Mouse (Mus musculus): ENCODE data around the gene Iqsec3. TPM values are rescaled to one million over a fixed set of nuclear protein-coding genes. Genes with fewer than 3 reads are reported as not detected.

The Iqsec3 gene
- polyA plus RNA-seq, 1 experiment from 2014 or later: not detected

DNA sequence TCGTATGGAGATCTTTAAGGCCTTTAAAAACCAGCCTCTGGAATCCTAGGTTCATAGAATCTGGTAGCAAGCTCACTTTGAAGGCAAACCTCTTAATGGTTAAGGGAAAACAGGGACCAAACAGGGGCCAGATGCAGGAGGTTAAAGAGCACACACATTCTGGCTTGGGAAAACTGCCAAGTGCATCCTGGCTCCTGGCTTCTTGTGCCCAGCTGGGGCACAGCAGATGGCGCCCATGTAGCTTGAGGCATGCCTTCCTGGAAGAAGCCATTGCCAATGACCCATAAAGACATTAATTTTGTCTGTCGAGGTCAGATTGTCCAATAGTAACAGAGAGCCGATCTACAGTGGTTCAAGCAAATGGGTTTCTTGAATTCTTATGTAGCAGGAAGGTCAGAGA is 109.5 kb downstream of the Iqsec3 start:
- WGBS (ENCODE audit: missing documents): 93% methylated on average over 4 of the region's 4 CpGs

DNA sequence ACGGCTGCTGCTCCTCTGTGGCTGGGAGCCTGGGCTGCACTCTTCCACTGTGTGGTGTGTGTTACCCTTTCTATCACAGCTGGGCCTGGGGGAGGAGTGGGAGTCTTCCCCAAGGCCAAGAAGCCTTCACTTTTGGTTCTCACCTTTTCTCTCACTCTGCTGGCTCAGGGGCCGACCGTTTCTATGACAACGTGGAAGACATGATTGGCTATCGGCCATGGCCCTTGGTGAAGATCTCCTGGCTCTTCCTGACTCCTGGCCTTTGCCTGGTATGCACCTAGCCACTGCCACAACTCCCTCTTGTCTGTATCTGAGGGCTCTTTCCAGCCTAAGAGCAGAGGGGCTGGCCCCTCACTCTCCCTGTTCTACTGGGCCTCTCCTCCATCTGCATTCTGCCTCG is 110.4 kb downstream of the Iqsec3 start:
- 88% methylated on average over 6 of the region's 6 CpGs for WGBS (ENCODE audit: missing documents)
- no peak overlapping the region for H3K27ac ChIP-seq
- no peak overlapping the region for H3K4me3 ChIP-seq (ENCODE audit: inconsistent target)
- no peaks in the 10 kb centered on the region for H3K79me2 ChIP-seq (ENCODE audit: inconsistent target)
- H3K36me3 ChIP-seq (ENCODE audit: inconsistent target): no peaks in the 10 kb centered on the region

More for the DNA sequence above, 109.5 kb downstream of the Iqsec3 start:
- Histone ChIP-seq H3K4me3 (ENCODE audit: inconsistent target) (no peak overlapping the region), H3K36me3 (ENCODE audit: inconsistent target) (no peaks in the 10 kb centered on the region), H3K79me2 (ENCODE audit: inconsistent target) (no peaks in the 10 kb centered on the region), H3K27ac (no peak overlapping the region)

GRCm38 (mm10) chr6:121357232-121357631 is 116.2 kb downstream of the Iqsec3 start:
- Histone ChIP-seq H3K4me3 (ENCODE audit: inconsistent target) (no peak overlapping the region), H3K79me2 (ENCODE audit: inconsistent target) (no peaks in the 10 kb centered on the region), H3K36me3 (ENCODE audit: inconsistent target) (no peaks in the 10 kb centered on the region), H3K27ac (no peak overlapping the region)
- 89% methylated on average over 6 of the region's 6 CpGs for WGBS (ENCODE audit: missing documents)

DNA sequence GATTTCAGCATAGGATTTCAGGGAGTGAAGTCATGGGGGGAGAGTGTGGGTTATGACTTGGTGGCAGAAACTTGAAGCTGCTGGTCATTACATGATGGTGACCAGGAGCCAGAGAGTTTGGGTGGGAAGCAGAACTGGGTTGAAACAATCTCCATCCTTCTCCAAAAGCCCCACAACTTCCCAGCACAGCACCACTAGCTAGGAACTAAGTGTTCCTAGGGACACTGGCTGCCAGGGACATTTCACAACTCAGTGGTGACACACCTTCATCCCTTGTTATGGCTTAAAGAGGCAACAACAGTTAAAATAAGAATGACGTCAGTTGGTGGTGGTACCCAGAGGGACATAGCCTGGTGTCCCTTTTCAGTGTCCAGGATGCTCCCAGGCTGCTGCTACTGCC is 117.4 kb downstream of the Iqsec3 start:
- WGBS (ENCODE audit: missing documents): 83% methylated on average over 1 of the region's 1 CpGs
- H3K79me2 ChIP-seq (ENCODE audit: inconsistent target): no peaks in the 10 kb centered on the region
- H3K4me3 ChIP-seq (ENCODE audit: inconsistent target): no peak overlapping the region
- H3K27ac ChIP-seq: no peak overlapping the region
- H3K36me3 ChIP-seq (ENCODE audit: inconsistent target): no peaks in the 10 kb centered on the region

DNA sequence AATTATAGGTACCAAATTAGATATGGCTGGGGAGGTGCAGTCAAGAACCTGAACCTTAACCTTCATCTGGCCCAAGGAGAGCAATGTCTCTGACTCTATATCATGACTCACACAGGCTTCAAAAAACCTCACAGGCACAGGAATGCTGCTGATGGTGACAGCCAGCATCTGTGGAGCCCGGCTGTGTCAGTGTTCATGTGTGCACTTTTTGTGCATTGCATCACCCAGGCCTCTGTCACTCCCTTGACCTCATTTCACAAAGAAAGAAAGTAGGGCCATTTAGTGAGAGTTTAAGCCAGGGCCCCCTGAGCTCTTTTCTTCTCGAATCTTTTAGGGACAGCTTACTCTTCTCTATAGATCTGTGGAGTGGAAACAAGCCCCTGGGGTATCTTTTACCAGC is 121.2 kb downstream of the Iqsec3 start:
- H3K27ac ChIP-seq: no peak overlapping the region
- 72% methylated on average over 2 of the region's 2 CpGs for WGBS (ENCODE audit: missing documents)

DNA sequence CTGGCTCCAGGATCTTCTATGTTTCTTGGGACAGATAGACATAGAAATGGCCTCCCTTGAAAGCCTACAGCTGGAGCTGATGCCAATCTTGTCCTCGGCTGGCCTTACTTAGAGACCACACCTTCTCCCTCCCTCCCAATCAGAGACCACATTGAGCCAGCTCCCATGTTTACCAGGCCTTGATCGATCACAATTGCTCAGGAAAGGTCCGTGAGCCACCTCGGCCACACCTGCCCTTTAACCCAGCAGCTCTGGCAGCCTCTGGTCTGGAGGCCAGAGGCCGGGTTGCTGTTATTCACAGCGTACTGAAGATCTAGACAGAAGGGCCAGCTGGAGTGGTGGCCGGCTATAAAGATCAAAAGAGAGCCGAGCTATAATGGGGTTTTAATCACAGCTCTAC is 127.0 kb downstream of the Iqsec3 start:
- no peak overlapping the region for H3K4me3 ChIP-seq (ENCODE audit: inconsistent target)
- no peak overlapping the region for H3K27ac ChIP-seq
- WGBS (ENCODE audit: missing documents): 94% methylated on average over 8 of the region's 8 CpGs
- H3K79me2 ChIP-seq (ENCODE audit: inconsistent target): no peaks in the 10 kb centered on the region
- no peaks in the 10 kb centered on the region for H3K36me3 ChIP-seq (ENCODE audit: inconsistent target)

More for the DNA sequence above, 121.2 kb downstream of the Iqsec3 start:
- no peaks in the 10 kb centered on the region for H3K79me2 ChIP-seq (ENCODE audit: inconsistent target)
- no peaks in the 10 kb centered on the region for H3K36me3 ChIP-seq (ENCODE audit: inconsistent target)
- H3K4me3 ChIP-seq (ENCODE audit: inconsistent target): no peak overlapping the region

DNA sequence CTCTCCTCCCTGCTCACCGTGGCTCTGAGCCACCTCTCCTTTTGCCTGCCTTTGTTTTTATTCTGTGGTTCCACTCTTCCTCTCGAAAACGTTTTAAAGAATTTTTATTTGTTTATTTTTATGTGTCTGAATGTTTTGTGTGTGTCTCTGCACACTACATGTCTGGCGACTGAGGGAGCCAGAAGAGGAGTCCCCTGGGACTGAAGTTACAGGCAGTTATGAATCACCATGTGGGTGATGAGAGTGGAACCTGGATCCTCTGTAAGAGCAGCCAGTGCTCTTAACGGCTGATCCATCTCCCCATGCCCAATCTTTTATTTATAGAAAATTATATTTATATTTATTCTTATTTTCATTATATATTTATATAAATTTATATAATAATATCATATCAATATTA is 129.1 kb downstream of the Iqsec3 start:
- no peaks in the 10 kb centered on the region for H3K79me2 ChIP-seq (ENCODE audit: inconsistent target)
- no peaks in the 10 kb centered on the region for H3K36me3 ChIP-seq (ENCODE audit: inconsistent target)
- H3K4me3 ChIP-seq (ENCODE audit: inconsistent target): no peak overlapping the region
- 77% methylated on average over 5 of the region's 5 CpGs for WGBS (ENCODE audit: missing documents)
- H3K27ac ChIP-seq: no peak overlapping the region

DNA sequence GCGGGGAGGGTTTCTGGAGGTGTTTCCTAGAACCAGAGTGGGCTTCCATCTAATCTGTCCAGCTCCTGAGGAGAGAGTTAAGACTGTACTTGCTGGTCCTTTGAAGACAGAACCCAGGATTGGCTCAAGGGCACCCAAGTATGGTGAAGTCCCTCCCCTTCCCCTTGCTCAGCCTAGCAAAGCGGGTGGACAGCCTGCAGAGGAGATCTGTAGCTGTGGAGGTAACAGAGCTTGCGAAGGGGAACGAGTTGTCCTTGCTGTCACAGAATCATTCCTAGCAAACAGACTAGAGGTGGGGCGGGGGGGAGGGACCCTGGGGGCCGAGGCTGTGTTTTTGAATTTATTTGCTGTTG is 129.7 kb downstream of the Iqsec3 start:
- Histone ChIP-seq H3K4me3 (ENCODE audit: inconsistent target) (no peak overlapping the region), H3K27ac (no peak overlapping the region), H3K36me3 (ENCODE audit: inconsistent target) (no peaks in the 10 kb centered on the region), H3K79me2 (ENCODE audit: inconsistent target) (no peaks in the 10 kb centered on the region)
- WGBS (ENCODE audit: missing documents): 73% methylated on average over 5 of the region's 6 CpGs

- no peak within 1 kb of the TSS for H3K4me3 ChIP-seq (ENCODE audit: inconsistent target)
- no peaks in the 10 kb centered on the region for H3K79me2 ChIP-seq (ENCODE audit: inconsistent target)
- H3K36me3 ChIP-seq (ENCODE audit: inconsistent target): no peaks in the 10 kb centered on the region
- H3K27ac ChIP-seq: no peak within 1 kb of the TSS
- WGBS (ENCODE audit: missing documents): 63% methylated on average over 15 of the region's 15 CpGs
Measured at GRCm38 (mm10) chr6:121343026-121343770, 130.3 kb downstream of the Iqsec3 start, which contains the start of gene Slc6a12. Gene Slc6a12, plus strand, starts transcription at chr6:121343076.

DNA sequence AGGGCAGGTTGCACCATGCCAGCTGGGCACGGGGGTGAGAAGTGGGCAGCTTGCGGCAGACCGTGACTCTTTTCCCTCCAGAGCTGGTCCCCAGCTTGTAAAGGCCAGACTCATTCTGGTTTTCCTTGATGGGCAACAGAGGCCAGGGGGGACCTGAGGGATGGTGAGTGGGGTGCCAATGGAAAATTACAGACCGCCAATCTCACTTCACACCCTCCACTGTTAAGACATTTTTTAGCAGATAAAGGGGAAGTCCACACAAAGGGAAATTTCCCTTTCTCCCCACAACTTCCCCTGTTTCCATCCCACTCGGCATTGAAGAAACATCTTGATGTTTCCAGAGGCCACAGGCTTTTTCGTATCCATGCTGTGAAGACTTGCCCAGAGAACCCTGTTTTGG is 131.8 kb downstream of the Iqsec3 start:
- H3K4me3 ChIP-seq (ENCODE audit: inconsistent target): no peak overlapping the region
- 0% methylated on average over 6 of the region's 6 CpGs for WGBS (ENCODE audit: missing documents)
- no peaks in the 10 kb centered on the region for H3K36me3 ChIP-seq (ENCODE audit: inconsistent target)
- H3K79me2 ChIP-seq (ENCODE audit: inconsistent target): no peaks in the 10 kb centered on the region
- H3K27ac ChIP-seq: no peak overlapping the region

DNA sequence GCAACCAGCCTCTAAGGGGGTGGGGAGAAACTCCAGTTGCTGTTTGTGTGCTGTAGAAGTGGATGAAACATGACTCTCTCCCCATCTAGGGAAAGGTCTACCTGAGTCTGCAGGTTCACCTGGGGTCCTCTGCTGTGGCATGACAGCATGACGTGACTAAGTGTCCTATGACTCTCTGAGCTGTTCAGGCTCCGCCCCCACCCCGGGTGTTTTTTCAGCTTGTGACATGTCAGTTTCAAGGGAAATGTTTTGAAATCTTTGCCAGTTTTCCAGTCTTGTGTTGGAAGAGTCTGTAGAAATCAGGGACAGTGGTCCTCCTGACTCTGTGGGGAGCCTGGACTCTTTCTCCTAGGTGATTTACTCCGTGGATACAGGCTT is 135.0 kb downstream of the Iqsec3 start:
- Histone ChIP-seq H3K27ac (no peak overlapping the region), H3K4me3 (ENCODE audit: inconsistent target) (no peak overlapping the region), H3K36me3 (ENCODE audit: inconsistent target) (no peaks in the 10 kb centered on the region), H3K79me2 (ENCODE audit: inconsistent target) (no peaks in the 10 kb centered on the region)
- 53% methylated on average over 4 of the region's 4 CpGs for WGBS (ENCODE audit: missing documents)

DNA sequence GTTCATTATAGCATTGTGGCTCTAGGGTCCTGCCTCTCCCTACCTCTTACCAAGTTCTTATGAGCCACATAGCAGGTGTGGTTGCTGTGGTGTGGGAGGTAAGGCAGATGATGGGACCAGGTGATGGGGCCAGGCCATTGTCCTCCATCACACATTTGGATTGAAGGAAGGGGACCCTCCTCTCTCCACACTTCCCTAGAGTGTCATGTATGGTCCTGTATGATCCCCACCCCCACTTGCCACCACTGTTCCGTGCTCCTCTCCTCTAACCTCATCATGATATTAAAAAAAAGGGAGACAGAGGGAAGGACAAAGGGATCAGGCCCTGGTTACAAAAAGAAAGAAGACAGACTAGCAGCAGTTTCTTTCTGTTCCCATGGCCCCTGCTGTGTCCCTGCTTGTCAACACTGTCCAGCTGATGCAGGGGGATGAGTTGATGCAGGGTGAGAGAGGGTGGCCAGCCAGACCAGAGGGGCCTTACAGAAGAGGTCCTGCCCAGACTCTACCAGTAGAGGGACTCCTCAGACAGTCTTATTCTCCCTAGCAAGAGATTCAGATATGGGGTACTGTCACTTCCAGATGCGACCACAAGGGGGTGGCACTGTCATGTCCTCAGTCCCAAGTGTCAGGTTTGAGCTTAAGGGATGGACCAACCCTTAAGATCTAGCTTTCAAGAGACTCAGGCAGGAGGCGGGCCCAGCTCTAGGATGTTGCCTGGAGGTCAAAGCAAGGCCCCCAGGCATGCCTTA is 135.5 kb downstream of the Iqsec3 start:
- H3K27ac ChIP-seq: no peak overlapping the region
- 39% methylated on average over 3 of the region's 3 CpGs for WGBS (ENCODE audit: missing documents)
- H3K4me3 ChIP-seq (ENCODE audit: inconsistent target): no peak overlapping the region
- H3K36me3 ChIP-seq (ENCODE audit: inconsistent target): no peaks in the 10 kb centered on the region
- no peaks in the 10 kb centered on the region for H3K79me2 ChIP-seq (ENCODE audit: inconsistent target)

DNA sequence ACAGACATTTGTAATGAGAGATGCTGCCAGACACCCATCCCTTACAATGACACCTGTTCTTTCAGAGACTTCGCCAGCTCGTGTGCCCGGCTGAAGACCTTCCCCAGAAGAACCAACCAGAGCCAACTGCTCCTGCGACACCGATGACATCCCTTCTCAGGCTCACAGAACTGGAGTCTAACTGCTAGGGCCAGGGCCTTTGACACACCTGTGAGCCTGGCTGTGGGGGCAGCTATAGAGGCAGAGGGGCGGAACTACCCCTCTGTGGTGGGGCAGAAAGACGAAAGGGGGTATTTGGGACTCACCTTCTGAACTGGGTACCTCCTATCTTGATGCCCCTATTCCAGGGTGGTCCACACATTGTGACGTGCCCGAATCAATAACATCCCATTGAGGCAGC is 136.2 kb downstream of the Iqsec3 start:
- H3K36me3 ChIP-seq (ENCODE audit: inconsistent target): no peaks in the 10 kb centered on the region
- H3K79me2 ChIP-seq (ENCODE audit: inconsistent target): no peaks in the 10 kb centered on the region
- no peak overlapping the region for H3K4me3 ChIP-seq (ENCODE audit: inconsistent target)
- no peak overlapping the region for H3K27ac ChIP-seq
- 95% methylated on average over 9 of the region's 9 CpGs for WGBS (ENCODE audit: missing documents)

DNA sequence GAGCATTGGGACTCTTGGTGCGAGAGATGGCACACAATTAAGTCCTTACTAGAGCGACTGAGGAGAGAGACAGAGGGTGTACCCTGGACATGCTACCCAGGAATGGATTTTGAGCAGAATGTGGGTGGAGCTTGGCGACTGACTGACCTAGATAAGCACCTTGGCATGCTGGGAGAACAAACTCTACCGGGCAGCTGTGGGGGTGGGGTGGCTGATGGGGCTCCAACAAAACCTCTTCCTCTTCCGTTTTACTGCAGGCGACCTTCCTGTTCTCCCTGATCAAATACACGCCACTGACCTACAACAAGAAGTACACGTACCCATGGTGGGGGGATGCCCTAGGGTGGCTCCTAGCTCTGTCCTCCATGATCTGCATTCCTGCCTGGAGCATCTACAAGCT is 136.9 kb downstream of the Iqsec3 start:
- Histone ChIP-seq H3K4me3 (ENCODE audit: inconsistent target) (no peak overlapping the region), H3K36me3 (ENCODE audit: inconsistent target) (no peaks in the 10 kb centered on the region), H3K27ac (no peak overlapping the region), H3K79me2 (ENCODE audit: inconsistent target) (no peaks in the 10 kb centered on the region)
- WGBS (ENCODE audit: missing documents): 27% methylated on average over 8 of the region's 8 CpGs

DNA sequence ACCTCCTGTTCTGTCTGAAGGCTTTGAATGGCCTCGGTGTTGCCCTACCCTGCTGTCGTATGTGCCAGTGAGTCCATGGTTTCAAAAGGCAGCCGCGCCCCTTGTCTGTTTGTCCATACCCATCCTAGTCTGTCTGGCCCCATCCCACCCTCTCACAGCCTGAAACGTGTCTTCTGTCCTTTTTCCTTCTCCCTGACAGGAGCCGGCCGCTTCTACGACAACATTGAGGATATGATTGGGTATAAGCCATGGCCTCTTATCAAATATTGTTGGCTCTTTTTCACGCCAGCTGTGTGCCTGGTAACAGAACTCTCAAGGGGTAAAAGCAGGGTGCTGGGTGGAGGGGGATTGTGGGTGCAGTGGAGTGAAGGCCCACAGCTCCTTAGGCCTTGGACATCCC is 137.6 kb downstream of the Iqsec3 start:
- H3K4me3 ChIP-seq (ENCODE audit: inconsistent target): no peak overlapping the region
- WGBS (ENCODE audit: missing documents): 91% methylated on average over 9 of the region's 9 CpGs
- H3K79me2 ChIP-seq (ENCODE audit: inconsistent target): no peaks in the 10 kb centered on the region
- H3K36me3 ChIP-seq (ENCODE audit: inconsistent target): no peaks in the 10 kb centered on the region
- no peak overlapping the region for H3K27ac ChIP-seq
